Mouse (Mus musculus) CD8-positive naive resting alpha-beta T cell, adult 57 days (primary cell): ENCODE measurements around the gene Adm2. TPM values are rescaled to one million over a fixed set of nuclear protein-coding genes. Genes with fewer than 3 reads are reported as not detected.

ENCODE experiments used
- total RNA-seq: library from RNA; stranded (reverse); gene quantifications from one replicate; pipeline ENCODE4 v1.2.4, GENCODE M21; 2023

Adm2 gene
- not detected for total RNA-seq

DNA sequence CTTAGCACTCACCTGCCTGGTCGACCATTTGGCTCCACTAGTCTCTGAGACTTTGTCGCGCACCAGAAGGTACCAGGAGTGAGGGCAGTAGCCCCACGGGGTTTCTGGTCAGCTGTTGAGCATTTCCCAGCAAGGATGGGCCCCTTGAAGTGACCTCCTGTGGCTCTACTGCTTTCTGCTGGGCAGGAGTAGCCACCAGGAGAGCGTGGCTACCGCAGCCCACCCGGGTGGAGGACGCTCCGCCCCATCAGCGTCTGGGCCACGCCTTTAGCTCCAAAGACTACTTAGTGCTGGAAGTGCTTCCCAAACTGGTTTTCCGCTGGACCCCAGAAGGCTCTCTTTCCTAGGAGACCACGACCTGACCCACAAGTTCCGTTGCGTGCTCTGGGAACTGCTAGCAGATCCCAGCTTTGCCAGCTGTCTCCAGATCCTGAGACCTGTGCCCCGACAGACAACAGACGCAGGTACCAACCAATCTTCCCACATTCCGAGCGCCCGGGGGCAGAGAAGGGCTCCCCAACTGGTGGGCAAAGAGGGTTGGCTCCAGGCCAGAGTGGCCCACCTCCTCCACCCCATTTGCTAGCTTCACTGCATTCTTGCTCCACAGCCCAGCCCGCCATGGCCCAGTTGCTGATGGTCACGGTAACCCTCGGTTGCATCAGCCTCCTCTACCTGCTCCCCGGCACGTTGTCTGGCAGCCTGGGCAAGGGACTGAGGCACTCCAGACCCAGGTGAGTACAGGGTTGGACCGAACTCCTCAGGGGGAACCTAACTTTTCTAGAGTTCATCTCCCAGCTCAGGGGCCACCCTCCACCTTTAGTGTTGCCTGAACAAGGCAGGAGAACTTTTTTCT is at the start of gene Adm2:
Adm2 (plus strand) TSS at position 51 of the 853 bp plus-strand sequence.

DNA sequence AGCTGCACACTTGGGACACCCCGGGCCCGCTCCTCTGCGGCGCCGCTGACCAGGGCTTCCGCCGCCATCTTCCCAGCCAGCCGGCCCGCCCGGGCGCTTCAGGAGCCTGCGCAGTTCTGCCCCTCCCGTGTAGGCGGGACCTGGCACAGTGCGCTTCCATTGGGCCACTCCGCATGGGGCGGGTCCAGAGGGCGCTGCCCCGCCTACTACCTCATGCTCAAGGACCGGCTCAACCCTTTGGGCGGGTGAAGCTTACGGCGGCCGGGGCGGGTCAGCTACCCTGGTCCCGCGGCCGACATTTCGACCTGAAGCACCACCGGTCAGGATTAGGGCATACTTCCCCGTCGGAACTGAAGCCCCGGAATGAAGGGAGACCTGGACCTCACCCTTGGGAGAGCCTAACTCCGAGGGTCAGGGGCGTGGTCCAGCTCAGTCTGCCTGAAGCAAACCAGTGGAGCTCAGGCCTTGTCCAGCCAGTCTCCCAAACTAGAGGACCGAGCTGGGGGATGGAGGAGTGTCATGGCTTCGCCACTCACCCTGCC is 7.3 kb upstream of the Adm2 start, which contains the start of gene Sbf1:
Sbf1 (minus strand) TSS at position 122 of the 542 bp plus-strand sequence.

DNA sequence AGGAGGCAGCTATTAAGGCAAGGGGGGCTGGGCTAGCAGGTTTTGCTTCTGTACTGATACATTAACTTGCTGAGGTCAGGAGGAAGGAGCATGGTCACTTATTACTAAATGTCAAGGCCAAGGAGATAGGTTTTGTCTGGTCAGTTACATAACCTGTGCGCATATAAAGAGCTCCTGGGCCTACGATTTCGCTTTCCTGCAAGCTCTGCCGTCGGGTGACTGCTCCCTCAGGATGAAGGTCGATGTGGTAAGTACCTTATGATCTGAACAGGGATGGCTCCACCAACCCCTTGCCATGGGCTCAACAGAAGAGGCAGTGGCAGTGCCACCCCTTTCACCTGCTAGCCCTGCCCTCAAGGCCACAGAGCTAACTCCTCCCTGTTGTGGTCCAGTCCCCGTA is 11.8 kb downstream of the Adm2 start, which contains the start of gene Miox:
Miox (plus strand) TSS at position 128 of the 400 bp plus-strand sequence.

DNA sequence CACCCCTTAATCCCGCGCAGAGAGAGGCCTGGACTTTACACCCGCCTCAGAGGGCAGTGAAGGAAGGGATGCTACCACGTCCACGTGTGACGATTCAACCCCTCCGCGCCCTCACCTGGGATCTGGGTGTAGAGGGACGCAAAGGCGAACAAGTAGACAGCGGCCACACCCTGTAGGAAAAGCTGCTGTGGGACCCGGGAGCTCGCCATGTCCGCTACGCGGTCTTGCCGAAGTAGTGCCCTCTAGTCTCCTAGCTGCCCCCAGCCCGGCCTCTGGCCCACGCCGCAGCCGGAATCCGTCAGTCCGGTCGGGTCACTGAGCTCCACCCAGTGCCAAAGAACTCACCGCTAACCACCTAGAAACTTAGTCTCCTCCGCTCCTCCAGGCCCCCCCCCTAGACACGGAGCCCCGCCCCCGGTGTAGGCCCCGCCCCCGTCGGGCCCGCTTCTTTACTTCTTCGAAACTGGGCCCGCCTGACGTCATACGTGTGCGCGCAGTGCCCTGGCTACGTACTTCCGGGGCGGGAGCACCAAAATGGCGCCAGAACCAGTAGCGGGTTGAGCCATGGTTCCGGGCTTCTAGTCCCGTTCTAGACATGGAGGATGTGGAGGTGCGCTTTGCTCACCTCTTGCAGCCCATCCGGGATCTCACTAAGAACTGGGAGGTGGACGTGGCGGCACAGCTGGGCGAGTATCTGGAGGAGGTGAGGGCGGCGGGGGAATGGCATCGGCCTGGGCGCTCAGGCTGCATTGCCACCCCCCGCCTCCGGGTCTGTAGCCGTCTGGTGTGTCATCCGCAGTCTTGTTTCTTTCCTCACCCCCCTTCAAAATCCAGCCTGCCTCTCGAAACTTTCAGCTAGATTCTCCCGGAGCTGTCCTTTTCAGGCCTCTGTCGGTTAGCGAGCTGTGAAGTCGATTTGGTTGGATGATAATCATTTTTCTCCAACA is 33.0 kb downstream of the Adm2 start, which contains the start of the genes Lmf2 and Ncaph2:
Lmf2 (minus strand) TSS at position 419 of the 947 bp plus-strand sequence.
Ncaph2 (plus strand) TSS at position 479 of the 947 bp plus-strand sequence.

DNA sequence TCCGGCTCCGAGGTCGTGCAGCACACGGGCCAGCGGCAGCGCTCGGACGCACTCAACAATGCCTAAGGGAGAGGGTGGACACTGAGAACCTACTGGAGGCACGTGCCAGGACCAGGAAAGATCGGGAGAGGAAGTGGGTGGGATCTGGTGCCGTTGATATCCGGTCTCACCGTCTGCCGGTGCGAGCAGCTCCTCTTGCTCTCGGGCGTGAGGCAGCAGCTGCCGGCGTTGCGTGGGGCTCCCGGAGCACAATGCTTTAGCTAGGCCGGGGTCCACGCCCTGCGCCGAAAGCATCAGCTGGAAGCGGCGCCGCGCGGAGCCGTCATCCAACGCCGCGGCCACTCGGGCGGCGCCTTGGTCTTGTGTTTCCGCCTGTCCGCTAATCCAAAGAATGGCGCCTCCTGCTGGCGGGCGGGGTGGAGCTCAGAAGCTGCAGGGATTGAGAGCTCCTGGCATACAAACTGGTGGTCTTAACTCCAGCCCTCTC is 51.3 kb downstream of the Adm2 start, which contains the start of gene Sco2:
Sco2 (minus strand) TSS at position 85 of the 487 bp plus-strand sequence.

Other genes starting within 250 kb of the Adm2 start
- 39.5 TPM for gene Trabd, start 247.6 kb upstream of the Adm2 start, total RNA-seq
- gene Selenoo, start 233.6 kb upstream of the Adm2 start, total RNA-seq, result 22.8 TPM
- gene Tubgcp6, start 199.6 kb upstream of the Adm2 start, total RNA-seq, result 33.7 TPM
- 13.4 TPM for gene Hdac10, start 194.0 kb upstream of the Adm2 start, total RNA-seq
- 0.37 TPM for gene Mapk12, start 182.0 kb upstream of the Adm2 start, total RNA-seq
- 7.1 TPM for gene Mapk11, start 173.1 kb upstream of the Adm2 start, total RNA-seq
- 1.8 TPM for gene Plxnb2, start 141.9 kb upstream of the Adm2 start, total RNA-seq
- 24.3 TPM for gene Dennd6b, start 126.2 kb upstream of the Adm2 start, total RNA-seq
- gene Ppp6r2, start 111.2 kb upstream of the Adm2 start, total RNA-seq, result 38.3 TPM
- gene Sbf1, start 7.4 kb upstream of the Adm2 start, total RNA-seq, result 424 TPM
- gene Miox, start 11.7 kb downstream of the Adm2 start, total RNA-seq, result not detected
- gene Lmf2, start 32.9 kb downstream of the Adm2 start, total RNA-seq, result 33.6 TPM
- 117 TPM for gene Ncaph2, start 33.0 kb downstream of the Adm2 start, total RNA-seq
- gene Sco2, start 51.1 kb downstream of the Adm2 start, total RNA-seq, result 17.8 TPM
- 0.49 TPM for gene Tymp, start 54.3 kb downstream of the Adm2 start, total RNA-seq
- not detected for gene Odf3b, start 56.6 kb downstream of the Adm2 start, total RNA-seq
- not detected for gene Klhdc7b, start 62.2 kb downstream of the Adm2 start, total RNA-seq
- not detected for gene Syce3, start 87.8 kb downstream of the Adm2 start, total RNA-seq
- 8.1 TPM for gene Cpt1b, start 103.1 kb downstream of the Adm2 start, total RNA-seq
- 12.1 TPM for gene C730034F03Rik, start 106.9 kb downstream of the Adm2 start, total RNA-seq
- gene Gm44502, start 107.0 kb downstream of the Adm2 start, total RNA-seq, result not detected
- gene Chkb, start 107.2 kb downstream of the Adm2 start, total RNA-seq, result 220 TPM
- gene Mapk8ip2, start 131.2 kb downstream of the Adm2 start, total RNA-seq, result not detected
- gene Arsa, start 154.7 kb downstream of the Adm2 start, total RNA-seq, result 13.4 TPM
- 0.43 TPM for gene Shank3, start 176.9 kb downstream of the Adm2 start, total RNA-seq
- not detected for gene Acr, start 245.6 kb downstream of the Adm2 start, total RNA-seq